Mouse (Mus musculus): ENCODE results near the gene Uap1l1. TPM values are rescaled to one million over a fixed set of nuclear protein-coding genes. Genes with fewer than 3 reads are reported as not detected.

The Uap1l1 gene
- polyA plus RNA-seq, 1 experiment from 2014 or later: 11.3 TPM

DNA sequence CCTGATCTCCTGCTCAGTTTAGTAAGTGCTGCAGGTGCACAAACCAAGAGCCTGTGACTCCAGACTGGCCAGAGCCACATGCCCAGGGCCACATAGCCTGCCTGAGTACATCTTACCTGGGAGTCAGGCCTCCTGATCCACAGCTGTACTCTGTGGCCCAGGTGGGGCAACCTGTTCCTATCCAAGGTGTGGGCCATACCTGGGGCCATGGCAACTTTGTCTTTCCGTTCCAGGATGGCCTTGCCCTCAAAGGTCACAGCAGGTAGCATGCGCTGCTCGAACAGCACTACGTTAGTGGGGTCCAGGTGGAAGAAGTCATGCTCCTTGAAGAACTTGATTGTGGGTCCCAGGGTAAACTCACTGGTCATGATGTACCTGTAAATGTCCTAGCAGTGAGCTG is 1.2 kb downstream of the Uap1l1 start:
- peak overlapping the region; percentile 99 for H3K4me2 ChIP-seq (replicated peaks)
- peaks cover 51% of the 10 kb centered on the region for H3K27me3 ChIP-seq

DNA sequence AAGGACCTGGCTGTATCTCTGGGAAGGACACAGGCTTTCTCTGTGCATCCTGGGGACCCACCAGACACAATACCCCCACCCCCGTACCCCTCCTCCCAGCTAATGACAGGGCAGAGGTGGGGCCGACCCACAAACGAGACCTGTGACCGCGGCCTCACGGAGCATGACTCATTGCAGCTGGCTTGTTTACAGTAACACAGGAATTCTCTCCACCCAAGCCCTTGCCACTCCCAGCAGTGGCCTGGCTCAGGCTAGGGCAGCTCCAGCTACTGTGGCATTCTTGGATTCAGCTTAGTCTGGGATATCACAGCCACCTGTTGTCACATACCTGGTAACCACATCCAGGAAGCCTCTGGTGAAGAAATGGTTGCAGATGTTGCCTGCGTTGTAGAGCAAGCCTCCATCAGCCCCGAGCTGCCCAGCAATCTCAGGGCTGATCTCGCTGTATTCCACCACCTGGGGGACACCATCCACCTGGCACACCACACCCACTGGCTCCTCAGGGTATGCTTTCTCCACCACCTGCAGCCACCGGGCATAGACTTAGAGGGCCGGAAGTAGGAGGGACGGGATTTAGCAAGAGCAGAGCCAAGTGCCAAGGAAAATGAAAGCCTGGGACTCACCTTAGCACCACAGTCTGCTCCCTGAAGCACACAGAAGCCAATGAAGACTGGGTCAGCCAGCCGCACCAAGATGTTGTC is 1.9 kb downstream of the Uap1l1 start:
- no peak overlapping the region for H3K4me3 ChIP-seq
- no peaks in the 10 kb centered on the region for H3K36me3 ChIP-seq
- no peak overlapping the region for H3K27ac ChIP-seq
- H3K4me1 ChIP-seq: peaks cover 8% of the 10 kb centered on the region
- peaks cover 51% of the 10 kb centered on the region for H3K27me3 ChIP-seq
- 0 out of 2 replicates have a peak overlapping the region, but pooled peaks have one; percentile 31 for H3K9ac ChIP-seq
- no peaks in the 10 kb centered on the region for H3K9me3 ChIP-seq
- no peak overlapping the region for H3K4me2 ChIP-seq (replicated peaks)
- WGBS: 53% methylated on average over 13 of the region's 13 CpGs
- no peak for ATAC-seq (ENCODE audit: low FRiP score, low read depth)

More for the DNA sequence above, 1.2 kb downstream of the Uap1l1 start:
- peak overlapping the region; percentile 67 for H3K4me3 ChIP-seq
- H3K4me1 ChIP-seq: peaks cover 8% of the 10 kb centered on the region
- no peaks in the 10 kb centered on the region for H3K9me3 ChIP-seq
- no peak; the same call in 1 of the 2 replicates for ATAC-seq (ENCODE audit: low FRiP score, low read depth)
- H3K27ac ChIP-seq: no peak overlapping the region
- WGBS: 82% methylated on average over 4 of the region's 4 CpGs
- no peak overlapping the region; the same call in 1 of the 2 replicates for H3K9ac ChIP-seq
- H3K36me3 ChIP-seq: no peaks in the 10 kb centered on the region

DNA sequence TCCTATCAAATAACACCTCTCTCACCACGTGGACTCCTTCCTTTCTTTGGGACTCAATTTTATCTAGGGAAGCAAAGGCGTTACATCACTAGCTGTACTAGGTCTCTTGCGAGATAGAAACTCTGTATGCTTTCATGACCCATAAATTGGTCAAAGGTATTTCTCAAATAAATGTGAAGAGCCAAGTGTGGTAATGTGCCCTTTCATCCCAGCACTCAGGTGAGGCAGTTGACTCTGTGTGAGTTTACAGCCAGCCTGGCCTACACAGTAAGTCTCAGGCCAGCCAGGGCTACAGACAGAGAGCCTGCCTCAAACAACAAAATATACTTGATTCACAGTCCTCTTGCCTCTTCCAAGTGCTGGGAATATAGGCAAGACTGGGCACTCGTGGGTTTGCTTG is 5.6 kb downstream of the Uap1l1 start:
- no peak overlapping the region for H3K4me2 ChIP-seq (replicated peaks)
- H3K9me3 ChIP-seq: no peaks in the 10 kb centered on the region
- ATAC-seq (ENCODE audit: low FRiP score, low read depth): no peak
- no peaks in the 10 kb centered on the region for H3K36me3 ChIP-seq
- H3K4me1 ChIP-seq: peaks cover 23% of the 10 kb centered on the region
- no peak overlapping the region for H3K27ac ChIP-seq
- no peak overlapping the region for H3K4me3 ChIP-seq
- H3K27me3 ChIP-seq: peaks cover 25% of the 10 kb centered on the region
- WGBS: 78% methylated on average over 4 of the region's 4 CpGs
- no peak overlapping the region for H3K9ac ChIP-seq

DNA sequence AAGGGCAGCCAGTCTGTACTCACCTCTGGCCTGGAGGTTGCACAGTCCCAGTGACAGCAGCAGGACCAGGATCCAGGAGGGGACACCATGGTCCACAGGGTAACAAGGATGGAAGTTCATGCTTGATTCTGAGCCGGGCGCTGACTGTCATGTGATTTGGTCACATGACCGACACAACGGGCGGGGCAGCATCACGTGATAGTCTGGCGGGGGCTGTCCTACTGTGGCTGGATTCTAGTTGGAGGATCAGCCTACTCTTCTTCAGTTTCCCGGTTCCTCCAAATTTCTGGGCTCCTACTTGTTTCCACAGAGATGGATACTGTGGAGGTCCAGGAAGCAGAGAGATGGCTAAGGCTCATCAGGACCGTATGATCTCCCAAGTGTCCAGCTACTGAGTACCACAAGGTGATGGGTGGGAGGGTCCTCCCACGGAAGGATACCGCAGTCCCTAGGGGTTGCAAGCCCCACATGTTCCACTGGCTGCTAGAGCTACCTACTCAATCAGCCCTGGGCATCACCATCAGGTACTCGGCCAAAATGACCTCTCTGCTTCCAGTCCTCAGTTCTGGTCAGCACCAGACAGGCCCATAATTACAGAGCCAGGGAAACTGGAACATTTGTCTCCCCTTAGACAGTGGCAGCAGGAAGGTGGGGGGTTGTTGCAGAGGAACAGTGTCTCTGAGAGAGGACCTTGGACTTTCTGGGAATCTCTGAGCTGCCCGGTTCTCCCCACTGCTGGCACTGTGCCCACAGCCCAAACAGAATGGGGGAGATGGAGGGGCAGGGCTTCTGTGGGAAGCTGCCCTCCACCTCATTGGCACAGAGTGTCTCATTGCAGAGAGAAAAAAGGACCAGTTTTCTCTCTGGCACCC is 9.0 kb downstream of the Uap1l1 start, which contains the start of gene Dpp7:
Dpp7 (minus strand) TSS at position 152 of the 872 bp plus-strand sequence.
- WGBS: 5% methylated on average over 13 of the region's 13 CpGs
- Histone ChIP-seq H3K27me3 (no peaks in the 10 kb centered on the region), H3K27ac (no peak within 1 kb of the TSS), H3K4me1 (peaks cover 21% of the 10 kb centered on the region), H3K9me3 (no peaks in the 10 kb centered on the region), H3K9ac (peak within 1 kb of the TSS; percentile 71), H3K4me2 (replicated peaks) (peak within 1 kb of the TSS; percentile 77), H3K4me3 (peak within 1 kb of the TSS; percentile 61), H3K36me3 (peaks cover 18% of the 10 kb centered on the region)
- peak; percentile 89 for ATAC-seq (ENCODE audit: low FRiP score, low read depth)

DNA sequence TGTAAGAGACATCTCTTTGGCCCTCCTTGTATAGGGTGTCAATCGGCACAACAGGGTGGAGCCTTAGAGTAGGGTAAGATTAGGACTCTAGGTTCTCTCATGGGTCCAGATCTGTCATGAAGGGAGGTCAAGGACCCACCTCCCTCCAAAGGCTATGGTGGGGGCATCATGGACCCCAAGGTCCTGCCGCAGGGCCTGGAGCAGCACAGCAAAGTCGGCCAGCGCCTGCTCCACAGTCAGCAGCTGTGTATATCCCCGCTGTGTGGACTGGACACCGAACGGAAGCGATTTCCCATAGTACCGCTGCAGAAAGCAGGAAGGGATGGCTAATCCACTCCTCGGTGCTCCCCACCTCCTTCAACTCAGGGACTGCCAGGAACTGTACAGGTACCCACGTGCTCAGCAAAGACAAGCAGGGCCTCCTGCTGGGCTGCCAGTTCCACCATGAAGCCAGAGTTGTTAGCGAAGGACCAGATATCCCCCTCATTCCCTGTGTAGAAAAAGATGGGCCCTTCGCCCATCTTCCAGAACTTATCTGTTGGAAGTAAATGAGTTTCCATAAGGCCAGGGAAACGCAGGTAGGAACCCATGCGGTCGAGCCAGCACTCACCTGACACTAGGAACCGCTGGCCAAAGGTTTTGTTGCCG is 9.9 kb downstream of the Uap1l1 start:
- Histone ChIP-seq H3K9ac (peak overlapping the region; percentile 71), H3K4me3 (peak overlapping the region; percentile 61), H3K4me1 (peaks cover 21% of the 10 kb centered on the region), H3K27ac (no peak overlapping the region), H3K4me2 (replicated peaks) (peak overlapping the region; percentile 77), H3K27me3 (no peaks in the 10 kb centered on the region), H3K36me3 (peaks cover 27% of the 10 kb centered on the region), H3K9me3 (no peaks in the 10 kb centered on the region)
- ATAC-seq (ENCODE audit: low FRiP score, low read depth): no peak
- WGBS: 38% methylated on average over 18 of the region's 18 CpGs

DNA sequence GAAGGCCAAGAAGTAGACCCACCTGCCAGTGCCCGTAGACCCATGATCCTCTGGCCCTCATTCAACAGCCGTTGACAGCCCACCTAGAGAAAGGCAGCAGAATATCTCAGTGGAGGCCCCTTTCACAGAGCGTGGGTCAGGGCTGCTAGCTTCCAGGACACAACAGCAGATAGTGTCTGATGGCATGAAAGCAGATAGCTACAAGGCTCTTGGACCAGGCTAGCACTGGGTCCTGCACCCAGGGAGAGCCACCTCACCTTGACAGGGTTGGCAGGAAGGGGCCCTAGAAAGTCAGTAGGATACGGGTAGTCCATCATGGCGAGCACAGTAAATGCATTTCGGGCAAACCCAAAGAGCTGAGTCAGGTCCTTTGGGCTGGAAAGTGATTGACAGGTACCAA is 11.3 kb downstream of the Uap1l1 start:
- H3K27me3 ChIP-seq: no peaks in the 10 kb centered on the region
- H3K9ac ChIP-seq: no peak overlapping the region
- H3K9me3 ChIP-seq: no peaks in the 10 kb centered on the region
- no peak overlapping the region for H3K27ac ChIP-seq
- peaks cover 21% of the 10 kb centered on the region for H3K4me1 ChIP-seq
- H3K4me3 ChIP-seq: no peak overlapping the region
- peaks cover 40% of the 10 kb centered on the region for H3K36me3 ChIP-seq
- no peak for ATAC-seq (ENCODE audit: low FRiP score, low read depth)
- H3K4me2 ChIP-seq (replicated peaks): no peak overlapping the region
- 88% methylated on average over 6 of the region's 6 CpGs for WGBS

DNA sequence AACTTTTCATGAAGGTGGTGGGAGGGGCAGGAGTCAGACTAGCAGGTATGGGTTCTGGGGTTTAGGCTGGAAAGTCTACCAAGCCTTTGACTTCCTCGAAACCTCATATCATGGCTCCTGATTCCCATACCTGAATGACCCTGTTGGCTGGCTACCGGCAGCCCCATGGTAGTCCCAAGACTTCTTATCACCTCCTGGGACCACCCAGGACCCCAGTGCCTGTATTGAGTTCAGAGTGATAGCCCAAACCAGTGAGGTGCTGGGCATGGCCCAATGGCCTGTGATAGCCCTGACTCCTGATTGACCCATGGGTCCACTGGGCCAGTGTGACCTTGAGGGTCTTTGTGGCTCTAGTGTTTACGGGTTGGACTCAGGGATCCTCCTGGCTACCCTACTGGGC is 14.8 kb downstream of the Uap1l1 start:
- Histone ChIP-seq H3K36me3 (peaks cover 72% of the 10 kb centered on the region), H3K27ac (no peak overlapping the region), H3K4me3 (no peak overlapping the region), H3K9ac (no peak overlapping the region), H3K27me3 (no peaks in the 10 kb centered on the region), H3K4me1 (peaks cover 9% of the 10 kb centered on the region), H3K9me3 (no peaks in the 10 kb centered on the region), H3K4me2 (replicated peaks) (no peak overlapping the region)
- WGBS: 89% methylated on average over 3 of the region's 3 CpGs
- no peak for ATAC-seq (ENCODE audit: low FRiP score, low read depth)

DNA sequence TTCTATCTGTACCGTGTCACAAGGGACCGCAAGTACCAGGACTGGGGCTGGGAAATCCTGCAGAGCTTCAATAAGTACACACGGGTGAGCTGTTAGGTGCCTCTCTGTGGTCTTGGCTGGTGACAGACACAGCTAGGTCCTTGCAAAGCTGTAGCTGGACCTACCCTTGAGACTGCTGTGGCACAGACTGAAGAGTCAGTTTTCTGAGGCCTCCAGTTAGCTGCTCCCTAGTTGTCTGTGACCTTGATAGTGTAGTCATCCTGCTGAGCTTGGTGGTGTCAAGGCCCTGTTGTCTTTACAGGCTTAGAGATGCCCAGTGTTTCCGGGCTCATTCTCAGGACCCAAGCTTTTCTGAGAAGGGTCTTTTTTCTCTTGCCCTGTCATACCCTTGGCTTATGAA is 16.0 kb downstream of the Uap1l1 start:
- H3K4me2 ChIP-seq (replicated peaks): no peak overlapping the region
- no peak for ATAC-seq (ENCODE audit: low FRiP score, low read depth)
- 91% methylated on average over 4 of the region's 4 CpGs for WGBS
- H3K36me3 ChIP-seq: peaks cover 84% of the 10 kb centered on the region
- H3K27ac ChIP-seq: no peak overlapping the region
- no peaks in the 10 kb centered on the region for H3K9me3 ChIP-seq
- no peaks in the 10 kb centered on the region for H3K4me1 ChIP-seq
- no peak overlapping the region for H3K4me3 ChIP-seq
- H3K27me3 ChIP-seq: no peaks in the 10 kb centered on the region
- H3K9ac ChIP-seq: no peak overlapping the region

DNA sequence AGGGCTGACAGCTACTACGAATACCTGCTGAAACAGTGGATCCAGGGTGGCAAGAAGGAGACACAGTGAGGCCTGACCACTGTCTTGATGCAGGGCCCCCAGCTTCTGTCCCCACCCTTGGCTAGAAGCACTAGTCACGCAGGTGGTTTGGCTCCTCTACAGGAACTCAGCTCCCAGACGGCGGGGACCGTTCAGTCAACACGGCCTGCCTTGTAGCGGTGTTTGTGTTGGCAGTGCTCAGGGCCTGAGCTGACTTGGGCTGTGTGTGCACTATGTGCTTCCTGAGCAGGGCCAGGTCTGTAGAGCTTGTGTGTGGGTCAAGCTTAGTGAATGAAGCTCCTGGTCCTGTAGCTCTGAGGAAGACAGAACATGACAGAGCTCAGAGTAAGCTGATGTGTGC is 17.3 kb downstream of the Uap1l1 start:
- Histone ChIP-seq H3K27ac (no peak overlapping the region), H3K9me3 (no peaks in the 10 kb centered on the region), H3K4me1 (no peaks in the 10 kb centered on the region), H3K36me3 (peaks cover 96% of the 10 kb centered on the region), H3K9ac (no peak overlapping the region), H3K4me2 (replicated peaks) (no peak overlapping the region), H3K27me3 (no peaks in the 10 kb centered on the region), H3K4me3 (no peak overlapping the region)
- ATAC-seq (ENCODE audit: low FRiP score, low read depth): no peak
- 94% methylated on average over 7 of the region's 7 CpGs for WGBS

DNA sequence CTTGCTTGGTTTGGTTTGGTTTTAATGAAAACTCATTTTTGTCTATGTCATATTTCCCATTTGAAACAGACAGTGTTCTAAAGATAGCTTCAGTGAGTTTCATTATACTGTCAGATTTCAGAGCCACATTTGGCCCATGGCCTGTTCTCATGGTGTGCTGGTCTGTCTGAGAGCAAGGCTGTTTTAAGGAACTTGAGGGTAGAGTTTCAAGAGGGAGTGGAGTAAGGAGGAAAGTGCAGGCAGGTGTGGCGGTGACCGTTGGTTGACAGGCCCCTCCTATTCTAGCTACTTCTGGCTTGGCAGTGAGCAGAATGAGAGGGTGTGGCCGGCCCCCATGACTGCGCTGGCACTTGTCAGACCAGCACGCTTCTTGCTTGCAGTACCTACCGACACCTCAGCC is 27.2 kb downstream of the Uap1l1 start:
- H3K27me3 ChIP-seq: no peaks in the 10 kb centered on the region
- no peak overlapping the region for H3K27ac ChIP-seq
- WGBS: 96% methylated on average over 6 of the region's 6 CpGs
- no peak overlapping the region for H3K9ac ChIP-seq
- peaks cover 89% of the 10 kb centered on the region for H3K36me3 ChIP-seq
- ATAC-seq (ENCODE audit: low FRiP score, low read depth): no peak
- H3K4me2 ChIP-seq (replicated peaks): no peak overlapping the region
- H3K4me1 ChIP-seq: peaks cover 9% of the 10 kb centered on the region
- H3K9me3 ChIP-seq: no peaks in the 10 kb centered on the region
- H3K4me3 ChIP-seq: no peak overlapping the region

DNA sequence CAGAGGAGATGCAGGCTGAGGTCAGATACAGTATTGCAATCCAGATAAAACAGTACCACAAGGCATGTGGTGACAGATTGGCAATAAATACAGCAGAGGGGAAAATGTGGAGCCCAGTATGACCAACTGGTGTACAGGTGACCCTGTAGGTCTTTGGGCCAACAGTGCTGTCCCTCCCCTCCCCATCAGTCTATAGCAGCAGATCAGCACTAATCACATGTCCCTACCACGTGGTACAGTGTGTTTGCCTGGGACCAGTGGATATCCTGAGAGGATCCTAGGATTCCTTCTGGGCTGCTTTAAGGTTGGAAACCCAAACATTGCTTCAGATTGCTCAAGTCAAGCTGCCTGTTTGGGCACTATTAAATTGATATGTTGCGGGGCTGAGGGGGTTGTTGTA is 31.9 kb downstream of the Uap1l1 start:
- Histone ChIP-seq H3K4me3 (peak overlapping the region; percentile 92), H3K27me3 (no peaks in the 10 kb centered on the region), H3K9ac (peak overlapping the region; percentile 88), H3K36me3 (peaks cover 49% of the 10 kb centered on the region), H3K9me3 (no peaks in the 10 kb centered on the region), H3K27ac (no peak overlapping the region), H3K4me2 (replicated peaks) (peak overlapping the region; percentile 98), H3K4me1 (peaks cover 20% of the 10 kb centered on the region)
- WGBS: 79% methylated on average over 2 of the region's 2 CpGs
- ATAC-seq (ENCODE audit: low FRiP score, low read depth): no peak
